Mouse (Mus musculus) cerebellum, adult 8-10 months (tissue): ENCODE measurements at regions not wholly inside any gene's neighbourhood (a gene's known extent, or its start where the extent isn't known, plus 50 kb on each side); places are given as distances from the start of the nearest gene placed in this dataset.

Experiments
- DNase-seq: peaks from one replicate; pipeline ENCODE4 v3.0.0; 2022

GRCm38 (mm10) chr4:131100093-131100795 is 156.1 kb downstream of the Matn1 start:
- DNase-seq = no peak

GRCm38 (mm10) chr4:131100796-131101156 is 156.6 kb downstream of the Matn1 start:
- no peak for DNase-seq

- DNase-seq = no peak
Observed at GRCm38 (mm10) chr4:131102163-131102562, 158.0 kb downstream of the Matn1 start.

GRCm38 (mm10) chr4:131107127-131107857 is 163.1 kb downstream of the Matn1 start:
- peak; percentile 60 for DNase-seq

- no peak for DNase-seq
Observed at GRCm38 (mm10) chr4:131112536-131112935, 168.4 kb downstream of the Matn1 start.

GRCm38 (mm10) chr4:131113727-131114303 is 169.6 kb downstream of the Matn1 start:
- no peak for DNase-seq

- DNase-seq = no peak
Observed at GRCm38 (mm10) chr4:131115247-131115646, 171.1 kb downstream of the Matn1 start.

GRCm38 (mm10) chr4:131118586-131118985 is 174.4 kb downstream of the Matn1 start:
- peak; percentile 45 for DNase-seq

GRCm38 (mm10) chr4:131119621-131120020 is 175.4 kb downstream of the Matn1 start:
- peak; percentile 68 for DNase-seq

- DNase-seq = peak; percentile 94
Observed at GRCm38 (mm10) chr4:131120680-131121079, 176.5 kb downstream of the Matn1 start.

- no peak for DNase-seq
Observed at GRCm38 (mm10) chr4:131125975-131126374, 181.8 kb downstream of the Matn1 start.

- DNase-seq = no peak
Observed at GRCm38 (mm10) chr4:131126901-131127300, 182.7 kb downstream of the Matn1 start.

GRCm38 (mm10) chr4:131128646-131129045 is 184.5 kb downstream of the Matn1 start:
- DNase-seq = no peak

GRCm38 (mm10) chr4:131132201-131132600 is 188.0 kb downstream of the Matn1 start:
- no peak for DNase-seq

GRCm38 (mm10) chr4:131132781-131133180 is 188.6 kb downstream of the Matn1 start:
- DNase-seq = no peak

GRCm38 (mm10) chr4:131135841-131136240 is 191.7 kb downstream of the Matn1 start:
- no peak for DNase-seq

- DNase-seq = no peak
Observed at GRCm38 (mm10) chr4:131138891-131139290, 194.7 kb downstream of the Matn1 start.

GRCm38 (mm10) chr4:131141890-131142465 is 197.8 kb downstream of the Matn1 start:
- DNase-seq = no peak

GRCm38 (mm10) chr4:131145507-131145906 is 201.3 kb downstream of the Matn1 start:
- no peak for DNase-seq

- no peak for DNase-seq
Observed at GRCm38 (mm10) chr4:131148042-131148747, 204.0 kb downstream of the Matn1 start.

GRCm38 (mm10) chr4:131149466-131149865 is 205.3 kb downstream of the Matn1 start:
- no peak for DNase-seq

- DNase-seq = peak; percentile 51
Observed at GRCm38 (mm10) chr4:131159712-131160111, 215.5 kb downstream of the Matn1 start.

GRCm38 (mm10) chr4:131160135-131160534 is 215.9 kb downstream of the Matn1 start:
- no peak for DNase-seq
